Mouse (Mus musculus) c-Kit-negative CD71-positive TER-119-positive erythroid progenitor cells, embryonic 14.5 days (primary cell): Measurements from ENCODE around the gene Ppp1r12b.

Experiments used
- DNase-seq: peaks from one replicate; pipeline ENCODE4 v3.0.0-alpha.2; 2013; ENCODE audit warnings: low read depth, low spot score

The Ppp1r12b gene

GRCm38 (mm10) chr1:134722891-134723290 is 232.9 kb downstream of the Ppp1r12b start:
- DNase-seq, result no peak

- DNase-seq, result no peak
Observed at GRCm38 (mm10) chr1:134721486-134721885, 234.3 kb downstream of the Ppp1r12b start.

- DNase-seq, result no peak
Observed at GRCm38 (mm10) chr1:134719718-134720304, 235.9 kb downstream of the Ppp1r12b start.

- DNase-seq, result no peak
Observed at GRCm38 (mm10) chr1:134715092-134715491, 240.7 kb downstream of the Ppp1r12b start.

DNA sequence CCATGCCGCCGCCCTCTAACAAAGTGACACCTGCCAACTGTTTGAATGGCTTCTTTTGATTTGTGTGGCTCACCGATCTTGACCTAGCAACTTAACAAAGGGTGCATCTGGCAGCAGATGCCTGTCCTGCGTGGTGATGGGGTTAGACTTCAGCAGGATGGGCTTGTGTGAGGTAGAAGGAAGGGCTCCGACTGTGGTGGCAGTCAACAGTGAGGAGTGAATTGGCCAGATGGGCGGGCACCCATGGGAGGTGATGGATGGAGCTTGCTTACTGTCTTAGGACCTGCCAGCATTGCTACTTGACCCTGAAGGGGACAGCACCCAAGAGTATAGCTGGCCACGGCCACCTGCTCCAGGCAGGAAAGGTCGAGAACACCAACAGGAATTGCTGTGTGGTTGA is 241.6 kb downstream of the Ppp1r12b start:
- DNase-seq, result no peak

GRCm38 (mm10) chr1:134713421-134713969 is 242.2 kb downstream of the Ppp1r12b start:
- no peak for DNase-seq

DNA sequence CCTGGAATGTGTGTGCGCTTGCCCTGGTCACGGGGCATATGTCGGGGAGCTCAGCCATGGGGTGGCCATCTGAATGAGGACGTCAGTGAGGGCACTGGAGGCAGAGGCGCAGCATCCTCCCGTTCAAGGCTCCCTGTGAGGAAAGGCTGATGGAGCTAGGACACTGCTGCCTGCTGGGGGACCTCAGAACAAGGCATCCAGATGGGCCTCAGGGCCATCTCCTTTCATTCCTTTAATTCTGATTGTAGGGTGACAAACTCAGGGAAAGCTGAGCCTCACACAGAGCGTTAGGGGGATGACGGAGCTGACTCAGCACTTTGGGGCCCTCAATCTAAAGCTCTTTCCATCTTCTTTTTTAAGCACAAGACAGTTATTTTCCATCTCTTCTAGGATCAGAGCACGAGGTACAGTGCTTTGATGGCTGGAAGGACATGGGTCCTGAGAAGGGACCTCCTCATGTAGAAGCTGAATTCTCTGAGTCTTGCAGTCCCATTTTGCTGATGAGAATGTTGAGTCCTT is 242.9 kb downstream of the Ppp1r12b start:
- no peak for DNase-seq

DNA sequence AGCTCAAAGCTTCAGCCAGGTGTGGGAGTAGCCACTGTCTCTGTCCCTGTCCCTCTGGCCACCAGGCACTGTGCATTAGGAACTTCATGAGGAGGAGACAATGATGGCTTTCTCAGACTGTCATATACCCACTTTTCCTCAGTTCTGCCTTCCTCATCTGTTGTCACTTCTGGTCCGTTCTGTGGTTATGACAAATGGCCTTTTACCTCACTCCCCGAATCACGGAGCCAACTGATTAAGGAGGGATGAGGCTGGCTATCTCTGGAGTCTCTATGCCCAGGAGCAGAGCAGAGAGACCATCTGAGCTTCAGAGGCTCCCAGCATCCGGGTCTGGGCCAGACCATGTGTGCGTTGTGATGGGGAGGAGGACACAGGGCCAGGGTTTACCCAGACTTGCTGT is 244.1 kb downstream of the Ppp1r12b start:
- DNase-seq, result no peak

DNA sequence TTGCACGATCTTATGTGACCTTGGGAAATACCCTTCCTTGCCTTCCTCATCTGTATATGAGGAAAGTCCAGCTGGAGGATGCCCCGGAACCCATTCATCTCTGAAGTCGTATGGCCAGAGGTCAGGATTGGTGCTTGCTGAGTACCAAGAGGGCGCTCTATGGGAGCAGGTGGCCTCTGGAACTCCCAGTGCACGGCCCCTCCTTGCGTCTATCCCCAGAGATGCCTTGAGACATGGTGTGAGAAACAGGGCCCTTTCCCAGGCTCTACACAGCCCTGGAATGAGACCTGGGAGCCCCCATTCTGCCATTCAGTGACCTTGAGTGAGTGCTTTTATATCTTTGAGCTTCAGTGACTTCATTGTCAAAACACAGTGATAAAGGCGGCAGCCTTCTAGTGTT is 244.7 kb downstream of the Ppp1r12b start:
- DNase-seq, result no peak

DNA sequence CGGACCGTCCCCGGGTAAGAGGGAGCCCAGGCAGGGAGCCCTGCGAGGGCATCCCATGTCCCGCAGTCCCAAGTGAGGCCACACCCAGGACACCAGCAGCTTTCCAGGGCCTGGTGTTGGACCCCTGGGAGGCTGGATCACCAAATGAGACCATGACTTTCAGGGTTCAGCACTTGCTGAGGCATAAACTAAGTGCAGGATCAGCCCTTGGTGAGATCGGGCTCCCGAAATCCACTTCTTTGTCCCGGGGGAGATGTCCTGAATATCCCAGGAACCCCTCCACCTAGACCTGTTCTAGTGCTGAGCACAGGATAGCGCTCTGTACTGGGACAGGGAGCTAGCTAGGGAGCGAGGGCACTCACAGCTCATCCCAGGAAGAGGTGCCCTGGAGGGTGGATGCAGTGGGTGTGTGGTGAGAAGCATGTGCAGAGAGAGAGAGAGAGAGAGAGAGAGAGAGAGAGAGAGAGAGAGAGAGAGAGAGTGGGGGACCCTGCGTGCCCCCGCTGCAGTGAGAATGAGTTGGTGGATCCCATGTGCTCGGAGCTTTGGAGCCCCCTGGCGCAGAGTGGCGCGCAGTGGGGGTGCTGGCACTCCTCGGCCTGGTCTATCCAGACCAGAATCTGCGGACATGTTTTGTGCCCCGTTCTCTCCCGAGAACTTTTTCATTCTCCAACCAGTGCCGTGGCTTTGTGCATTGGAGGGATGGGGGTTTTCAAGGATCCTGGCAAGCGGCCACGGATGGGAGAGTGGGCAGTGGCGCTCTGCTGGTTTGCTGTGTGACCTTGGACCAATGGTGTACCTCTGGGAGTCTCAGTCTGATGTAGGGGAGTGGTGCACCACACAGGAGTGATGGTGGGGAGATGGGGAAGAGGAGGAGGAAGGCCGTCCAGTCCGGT is 246.1 kb downstream of the Ppp1r12b start:
- no peak for DNase-seq

- no peak for DNase-seq
Observed at GRCm38 (mm10) chr1:134708801-134709385, 246.8 kb downstream of the Ppp1r12b start.

- DNase-seq, result no peak
Observed at GRCm38 (mm10) chr1:134708274-134708673, 247.5 kb downstream of the Ppp1r12b start.

- no peak for DNase-seq
Observed at GRCm38 (mm10) chr1:134707516-134707915, 248.2 kb downstream of the Ppp1r12b start.

DNA sequence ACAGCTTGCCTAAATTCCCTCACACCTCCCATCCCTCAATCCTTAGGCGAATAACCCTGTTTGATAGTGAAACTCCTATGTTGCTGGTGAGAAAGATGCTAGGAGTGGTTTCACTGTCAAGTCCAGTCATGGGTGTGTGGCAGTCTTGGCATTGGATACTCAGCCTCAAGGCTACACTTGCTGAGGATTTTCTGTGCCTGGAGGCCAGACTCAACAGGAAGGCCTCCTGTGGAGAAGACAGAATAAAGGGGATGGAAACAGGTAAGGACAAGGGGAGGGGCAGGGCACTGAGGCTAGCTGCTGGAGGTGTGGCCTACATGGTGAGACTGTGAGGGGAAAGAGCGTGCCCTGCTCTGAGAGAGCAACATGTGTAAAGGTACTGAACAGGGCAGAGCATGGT is 249.2 kb downstream of the Ppp1r12b start:
- no peak for DNase-seq
